Mouse (Mus musculus) frontal cortex, postnatal 10 days (tissue): ENCODE results near the gene Polr2f.

ENCODE experiments used
- DNase-seq, 2 experiments: peaks; one replicate each; pipeline ENCODE4 v3.0.0; 2022; ENCODE audit warnings: low spot score in 2 of 2, mixed read lengths in 1 of 2

The Polr2f gene

GRCm38 (mm10) chr15:79119491-79119890, 21.3 kb upstream of the Polr2f start:
- DNase-seq: no peak

DNA sequence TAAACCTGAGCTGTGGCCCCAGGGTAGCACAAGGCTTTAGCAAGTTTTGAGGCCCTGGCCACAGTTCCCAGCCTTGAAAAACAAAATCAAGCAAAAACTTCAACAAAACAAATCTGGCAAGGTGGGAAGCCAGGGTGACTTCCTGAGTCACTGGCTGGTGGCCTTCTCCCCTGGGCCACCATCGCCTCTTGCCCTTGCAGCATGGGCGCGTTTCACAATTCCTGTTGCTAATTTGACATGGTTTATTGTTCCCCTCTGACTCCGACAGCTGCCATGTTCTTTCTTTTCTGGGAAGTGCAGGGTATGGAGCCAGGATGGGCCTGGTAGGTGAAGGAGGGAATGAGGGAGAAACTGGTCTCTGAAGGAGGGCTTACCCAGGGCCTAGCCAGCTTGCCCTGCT, 18.7 kb upstream of the Polr2f start:
- no peak for DNase-seq

DNA sequence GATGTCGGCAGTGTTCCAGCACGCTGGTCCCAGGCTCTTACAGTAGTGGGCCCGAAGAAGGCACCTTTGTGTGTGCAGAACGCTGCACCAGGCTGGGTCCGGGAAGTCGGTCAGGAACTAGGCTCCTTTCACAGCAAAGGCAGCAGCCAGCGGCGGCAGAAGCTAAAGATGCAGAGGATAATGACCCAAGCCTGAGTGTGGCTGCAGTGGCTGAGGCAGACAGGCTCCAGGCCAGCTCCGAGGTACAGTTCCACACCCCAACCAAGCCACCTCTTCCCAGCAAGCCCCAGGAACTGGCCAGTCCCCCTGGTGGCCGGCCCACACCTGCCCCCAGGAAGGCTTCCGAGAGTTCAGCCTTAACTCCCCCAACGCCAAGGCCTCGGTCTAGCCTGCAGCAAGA, 18.3 kb upstream of the Polr2f start:
- no peak for DNase-seq

DNA sequence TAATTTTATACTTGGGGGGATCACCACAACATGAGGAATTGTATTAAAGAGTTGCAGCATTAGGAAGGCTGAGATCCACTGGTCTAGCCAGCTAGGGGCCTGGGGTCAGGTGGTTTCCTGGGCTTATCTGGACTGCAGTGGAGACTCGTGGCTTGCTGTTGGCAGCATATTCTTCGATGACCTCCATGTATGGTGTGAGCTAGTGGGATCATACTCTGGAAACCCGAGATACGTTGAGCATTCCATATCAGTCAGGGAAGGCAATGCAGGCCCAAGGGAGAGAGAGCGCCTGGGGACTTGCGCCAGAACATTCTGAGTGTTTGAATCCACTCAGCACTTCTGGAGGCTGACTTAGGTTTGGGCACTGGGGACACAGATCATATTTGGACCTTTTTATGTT, 17.1 kb upstream of the Polr2f start:
- no peak for DNase-seq

DNA sequence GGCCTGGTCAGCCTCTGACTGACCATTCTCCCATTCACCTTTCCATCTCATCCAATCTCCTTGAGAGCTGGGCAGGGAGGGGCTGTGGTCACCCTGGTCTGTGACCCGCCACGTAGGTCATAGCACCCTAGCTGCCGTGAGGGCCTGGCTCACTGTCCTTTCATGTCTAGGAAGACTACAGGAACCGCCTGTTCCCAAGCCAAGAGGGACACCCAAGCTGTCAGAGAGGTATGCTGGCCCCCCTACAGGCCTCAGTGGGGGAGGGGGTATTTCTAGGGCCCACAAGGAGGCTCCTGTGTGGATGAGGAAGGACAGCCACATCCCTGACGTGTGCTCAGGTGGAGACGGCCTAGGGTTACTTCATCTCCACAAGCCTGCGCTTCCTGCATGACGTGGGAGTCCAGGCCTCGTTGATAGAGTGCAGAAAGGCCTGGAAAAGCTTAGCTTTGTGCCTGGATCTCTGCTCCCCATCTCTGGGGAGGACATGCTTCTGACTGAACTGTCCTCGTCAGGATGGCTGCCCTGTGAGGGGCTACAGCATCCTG, 16.4 kb upstream of the Polr2f start:
- no peak for DNase-seq

- DNase-seq: no peak
Measured at GRCm38 (mm10) chr15:79126217-79126932, 14.4 kb upstream of the Polr2f start.

GRCm38 (mm10) chr15:79127101-79127500, 13.7 kb upstream of the Polr2f start:
- DNase-seq: no peak

DNA sequence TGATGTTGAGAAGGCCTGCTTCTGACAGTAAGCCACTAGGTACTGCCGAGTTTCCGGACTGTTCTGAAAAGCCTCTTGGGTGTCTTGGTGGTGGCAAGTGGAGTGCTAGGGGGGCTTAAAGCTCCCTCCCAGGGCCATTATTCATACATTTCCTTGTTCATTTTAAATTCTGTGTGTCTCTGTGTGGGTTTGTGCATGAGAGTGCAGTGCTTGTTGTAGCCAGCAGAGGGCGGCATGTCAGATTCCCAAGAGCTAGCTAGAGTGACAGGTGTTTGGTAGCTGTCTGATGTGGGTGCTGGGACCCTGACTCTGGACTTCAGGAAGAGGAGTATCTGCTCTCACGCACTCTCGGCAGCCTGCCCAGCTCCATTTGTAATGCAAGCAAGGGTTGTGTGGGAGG, 12.6 kb upstream of the Polr2f start:
- no peak for DNase-seq

GRCm38 (mm10) chr15:79129311-79129710, 11.5 kb upstream of the Polr2f start:
- no peak for DNase-seq

DNA sequence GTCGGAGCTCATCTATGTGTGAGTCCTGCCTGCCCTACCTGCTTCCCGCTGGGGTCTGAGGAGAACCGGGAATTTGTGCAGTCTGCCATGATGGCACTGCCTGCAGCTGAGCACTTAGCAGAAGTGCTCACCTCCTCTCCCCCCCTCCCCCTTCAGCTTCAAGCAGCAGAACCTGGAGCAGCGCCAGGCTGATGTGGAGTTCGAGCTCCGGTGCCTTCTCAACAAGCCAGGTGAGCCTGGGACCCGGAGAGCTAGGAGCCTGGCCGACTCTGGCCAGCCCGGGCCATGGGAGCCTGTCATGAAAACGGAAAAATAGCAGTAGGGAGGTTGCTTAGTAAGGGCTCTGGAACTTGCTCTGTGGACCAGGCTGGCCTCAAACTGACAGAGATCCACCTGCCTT, 10.0 kb upstream of the Polr2f start:
- no peak for DNase-seq

DNA sequence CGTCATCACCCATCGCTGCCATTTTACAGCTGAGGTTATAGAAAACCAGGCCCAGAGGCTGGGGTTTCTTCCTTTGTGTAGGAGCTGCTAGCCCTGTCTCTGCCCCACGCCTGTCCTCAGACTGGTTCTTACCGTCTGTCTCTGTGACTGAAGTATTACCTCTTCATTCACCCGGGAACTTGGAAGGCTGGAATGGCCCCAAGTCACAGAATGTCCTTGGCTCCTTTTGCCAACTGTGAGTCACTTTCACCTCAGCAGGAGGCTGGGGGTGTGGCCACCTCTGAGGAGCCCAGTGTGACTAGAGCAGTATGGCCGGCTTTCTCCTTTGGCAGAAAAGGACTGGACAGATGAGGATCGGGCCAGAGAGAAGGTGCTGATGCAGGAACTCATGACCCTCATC, 9.4 kb upstream of the Polr2f start:
- DNase-seq: no peak

- no peak for DNase-seq
Measured at GRCm38 (mm10) chr15:79133191-79133661, 7.6 kb upstream of the Polr2f start.

DNA sequence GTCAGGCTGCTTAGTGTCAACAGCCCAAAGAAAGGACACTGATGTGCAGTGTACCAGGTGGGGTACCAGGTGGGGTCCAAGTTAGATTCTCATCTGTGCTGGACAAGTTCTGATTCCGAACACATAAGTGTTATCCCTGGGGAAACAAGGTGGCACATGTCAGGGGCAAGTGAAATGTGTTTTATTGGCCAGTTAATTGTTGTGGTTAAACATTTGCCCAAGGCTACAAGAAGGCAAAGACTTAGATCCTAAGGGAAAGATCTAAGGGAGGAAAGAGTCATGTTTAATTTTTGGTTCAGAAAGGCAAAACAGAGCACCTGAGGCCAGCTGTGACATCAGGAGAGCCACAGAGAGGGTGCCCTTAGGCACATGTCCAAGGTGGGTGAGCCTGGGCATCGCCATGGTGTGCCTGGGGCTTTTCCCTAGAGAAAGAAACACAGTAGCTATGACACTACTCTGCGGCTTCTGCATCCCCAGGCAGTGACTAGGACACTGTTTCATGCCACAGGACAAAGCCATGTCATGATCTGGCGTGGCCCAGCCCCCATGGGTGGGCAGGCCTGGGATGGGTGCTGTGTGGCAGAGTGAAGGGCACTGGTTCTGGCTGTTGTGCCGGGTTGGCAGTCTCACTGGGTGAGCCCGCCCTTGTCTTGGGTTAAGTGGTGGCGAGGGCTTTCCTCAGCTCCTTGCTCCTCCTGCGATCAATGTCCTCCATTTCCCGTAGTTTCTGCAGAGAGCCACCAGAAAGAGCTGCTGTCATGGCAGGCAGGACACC, 6.1 kb upstream of the Polr2f start:
- DNase-seq: no peak

DNA sequence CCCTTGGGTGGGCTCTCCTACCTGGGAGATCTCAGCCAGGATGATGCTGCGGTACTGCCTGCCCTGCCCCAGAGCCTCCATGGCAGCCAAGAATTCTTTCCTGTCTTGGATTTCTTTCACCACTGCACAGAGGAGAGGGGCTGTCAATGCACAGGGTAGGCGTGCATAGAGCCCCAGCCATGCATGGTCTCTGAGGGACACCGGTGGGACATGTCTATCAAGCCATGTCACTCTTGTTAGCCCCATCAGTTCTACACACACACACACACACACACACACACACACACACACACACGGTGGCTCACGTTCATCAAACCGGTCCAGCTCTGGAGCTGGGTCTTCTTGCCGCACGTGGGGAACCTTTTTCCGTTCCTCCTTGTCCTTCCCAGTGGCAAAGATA, 5.5 kb upstream of the Polr2f start:
- no peak for DNase-seq

GRCm38 (mm10) chr15:79135783-79136575, 4.8 kb upstream of the Polr2f start:
- no peak for DNase-seq

DNA sequence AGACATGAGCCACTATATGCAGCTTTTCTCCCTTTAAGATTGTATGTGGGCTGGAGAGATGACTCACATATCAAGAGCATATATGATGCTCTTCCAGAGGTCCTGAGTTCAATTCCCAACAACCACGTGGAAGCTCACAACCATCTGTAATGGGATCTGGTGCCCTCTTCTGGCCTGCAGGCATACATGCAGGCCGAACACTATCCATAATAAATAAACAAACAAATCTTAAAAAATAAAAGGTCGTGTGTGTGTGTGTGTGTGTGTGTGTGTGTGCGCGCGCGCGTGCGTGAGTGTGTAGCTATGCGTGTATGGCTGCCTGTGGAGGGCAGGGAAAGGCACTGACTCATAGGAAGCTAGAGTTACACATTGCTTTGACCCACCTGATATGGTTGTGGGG, 1.2 kb upstream of the Polr2f start:
- no peak for DNase-seq

GRCm38 (mm10) chr15:79141566-79141917, 733 bp downstream of the Polr2f start:
- no peak for DNase-seq

GRCm38 (mm10) chr15:79143316-79143715, 2.5 kb downstream of the Polr2f start:
- DNase-seq: no peak

DNA sequence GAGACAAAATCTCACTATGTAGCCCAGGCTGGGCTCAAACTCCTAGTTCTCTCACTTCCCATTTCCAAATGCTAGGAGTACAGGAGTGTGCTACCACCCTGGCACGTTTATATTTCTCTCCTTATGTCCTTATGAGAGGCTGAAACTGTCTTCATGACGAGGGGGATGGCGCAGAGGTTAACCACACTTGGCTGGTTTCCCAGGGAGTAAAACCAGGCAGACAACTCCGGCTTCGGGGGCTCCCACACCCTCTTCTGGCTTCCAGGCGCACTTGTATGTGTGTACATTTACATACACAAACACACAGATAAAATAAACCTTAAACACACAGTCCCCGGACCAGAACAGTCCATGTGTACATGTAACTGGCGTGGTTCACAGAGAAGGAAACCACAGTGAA, 3.2 kb downstream of the Polr2f start:
- no peak for DNase-seq

DNA sequence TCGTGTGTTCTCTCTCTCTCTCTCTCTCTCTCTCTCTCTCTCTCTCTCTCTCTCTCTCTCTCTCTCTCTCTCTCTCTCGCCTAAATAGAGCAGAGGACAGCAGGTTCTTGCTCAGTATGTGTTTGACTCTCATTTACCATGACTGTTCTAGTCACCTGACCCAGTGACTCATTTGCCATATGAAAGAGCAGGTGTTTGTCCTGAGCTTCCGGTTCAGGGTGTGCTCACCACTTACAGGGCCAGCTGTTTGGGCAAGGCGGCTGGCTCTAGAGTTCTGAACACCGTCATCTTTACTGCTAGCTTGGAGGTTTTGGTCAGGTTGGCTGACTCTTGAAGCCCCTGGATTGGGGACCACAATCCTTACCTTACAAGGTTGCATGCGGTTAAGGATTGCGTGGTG, 4.7 kb downstream of the Polr2f start:
- DNase-seq: no peak

DNA sequence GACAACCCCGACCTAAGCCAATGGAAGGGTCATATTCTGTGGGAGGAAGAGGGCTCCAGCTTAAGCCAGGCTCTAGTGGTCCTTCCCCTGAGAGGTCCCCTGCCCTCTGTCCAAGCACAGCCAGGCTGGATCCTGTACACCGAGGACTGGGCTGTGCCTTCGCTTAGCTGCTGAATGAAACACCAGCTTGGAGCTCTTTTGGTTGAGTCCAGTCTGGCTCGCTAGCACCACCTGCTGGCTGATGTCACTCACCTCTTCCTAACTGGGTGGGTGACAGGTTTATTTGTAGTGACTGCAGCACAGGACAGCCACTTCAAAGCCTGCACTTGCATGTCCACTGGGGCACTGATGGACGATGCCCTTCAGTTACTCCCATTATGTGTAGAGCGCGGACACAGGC, 7.7 kb downstream of the Polr2f start:
- DNase-seq: peak; percentile 47 to 73

DNA sequence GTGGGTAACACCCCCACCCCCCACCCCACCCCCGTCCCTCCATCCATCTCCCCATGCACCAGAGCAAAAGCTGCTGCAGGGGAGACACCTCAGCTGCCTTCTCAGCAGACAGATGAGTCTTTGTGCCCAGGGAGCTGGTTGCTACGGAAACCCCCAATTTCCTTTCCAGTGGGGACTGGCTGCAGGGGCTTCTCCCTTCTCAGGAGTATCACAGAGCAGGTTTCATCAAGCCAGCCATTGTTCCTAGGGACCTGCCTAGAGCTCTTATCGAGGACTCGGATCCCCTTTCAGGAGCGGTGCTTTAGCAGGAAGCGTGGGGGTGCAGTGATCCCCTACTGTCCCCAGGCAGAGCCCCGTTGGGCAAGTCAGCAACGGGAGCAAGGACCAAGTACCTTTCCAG, 11.1 kb downstream of the Polr2f start:
- DNase-seq: no peak
